ENCODE assay signal across 16 mouse cellular contexts in the genomic region with DNA sequence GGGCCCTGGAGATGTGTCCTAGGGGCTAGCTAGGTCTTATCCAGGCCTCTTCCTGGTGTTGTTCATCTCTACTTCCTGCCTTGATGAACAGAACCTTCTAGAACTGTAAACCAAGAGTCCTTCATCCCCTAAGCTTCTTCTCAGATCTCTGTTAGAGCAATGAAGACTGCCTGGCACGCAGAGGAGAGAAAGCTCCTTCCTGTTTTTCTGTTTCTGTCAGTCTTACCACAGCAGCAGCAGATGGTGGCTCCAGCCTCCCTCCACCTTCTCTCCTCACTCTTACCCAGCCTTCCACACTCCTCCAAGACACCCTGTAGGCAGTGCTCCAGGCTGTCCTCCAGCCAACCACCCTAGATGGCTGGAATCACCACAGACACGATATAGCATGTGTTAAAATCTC. TPM values are rescaled to one million over a fixed set of nuclear protein-coding genes. Genes with fewer than 3 reads are reported as not detected.
DNase-seq lines count a peak whose midpoint lies in the region; ATAC-seq and TF ChIP-seq lines count a peak whose summit lies in the region.
"Had no signal": no experiment of that assay in that cellular context is flagged by ENCODE, and none has a peak within 500 bp of the region (broad histone marks: within the 10 kb centered on the region; RNA-seq: fewer than 3 reads in every experiment).

No protein-coding gene starts in this region.

- intact Hi-C loops in gastrocnemius, adult 2 months (cut with DNase I): no loop called here
- intact Hi-C loops in left cerebral cortex, postnatal 36 days (cut with DNase I): no loop called here
- intact Hi-C loops in heart, adult 2 months (cut with DNase I): no loop called here

- no peak for DNase-seq in gastrocnemius, adult 2 months
- DNase-seq in gastrocnemius, postnatal 4 days (ENCODE audit: low spot score in 2 of 2): no peak
- peak; percentile 44 for DNase-seq in A20 (ENCODE audit: low read depth, low spot score)
- DNase-seq in left cerebral cortex, postnatal 36 days (ENCODE audit: low spot score in 2 of 2): peak; percentile 66 to 75
- DNase-seq in heart, adult 2 months: no peak
- DNase-seq in cerebellum, postnatal 25 days: no peak
- DNase-seq: cerebellum, postnatal 14 days; kidney, postnatal 10 days; liver, embryonic 13.5 days; lung, postnatal 14 days; midbrain, embryonic 14.5 days had no signal

- H3K36me3 ChIP-seq in heart, adult 2 months (ENCODE audit: control insufficient read depth, insufficient read depth, low read length): no peaks in the 10 kb centered on the region; the same call in 1 of the 2 replicates
- H3K36me3 ChIP-seq in intestine, embryonic 15.5 days: no peaks in the 10 kb centered on the region
- H3K36me3 ChIP-seq: forebrain, embryonic 12.5 days; liver, embryonic 13.5 days; neural tube, embryonic 12.5 days had no signal

- H3K4me1 ChIP-seq in heart, adult 2 months (ENCODE audit: control insufficient read depth, insufficient read depth, low read length): peaks cover 26% of the 10 kb centered on the region
- H3K4me1 ChIP-seq in intestine, embryonic 15.5 days (replicated peaks): peaks cover 21% of the 10 kb centered on the region

- H3K27ac ChIP-seq in gastrocnemius, adult 2 months: peak overlapping the region; percentile 17; the same call in 1 of the 2 replicates
- H3K27ac ChIP-seq in heart, adult 2 months: no peak overlapping the region
- no peak overlapping the region for H3K27ac ChIP-seq in intestine, embryonic 15.5 days
- H3K27ac ChIP-seq: forebrain, embryonic 12.5 days; liver, embryonic 13.5 days; neural tube, embryonic 12.5 days had no signal

- H3K9me3 ChIP-seq in intestine, embryonic 15.5 days: no peaks in the 10 kb centered on the region
- H3K9me3 ChIP-seq: forebrain, embryonic 12.5 days; liver, embryonic 13.5 days; neural tube, embryonic 12.5 days had no signal

- no peak overlapping the region for H3K4me2 ChIP-seq in intestine, embryonic 15.5 days (replicated peaks)
- H3K4me2 ChIP-seq: forebrain, embryonic 12.5 days; liver, embryonic 13.5 days; neural tube, embryonic 12.5 days had no signal

- no peak overlapping the region for H3K4me3 ChIP-seq in gastrocnemius, adult 2 months
- no peak overlapping the region for H3K4me3 ChIP-seq in heart, adult 2 months
- H3K4me3 ChIP-seq in intestine, embryonic 15.5 days (replicated peaks): no peak overlapping the region
- H3K4me3 ChIP-seq: forebrain, embryonic 12.5 days; liver, embryonic 13.5 days; neural tube, embryonic 12.5 days had no signal

- TF ChIP-seq POLR2A in heart, adult 2 months (IDR thresholded peaks at IDR 0.05; ENCODE audit: insufficient read depth, low read depth, low read length): no peak

- no peaks in the 10 kb centered on the region for H3K27me3 ChIP-seq in heart, adult 2 months (ENCODE audit: control insufficient read depth, insufficient read depth, low read length)
- H3K27me3 ChIP-seq in intestine, embryonic 15.5 days (replicated peaks): no peaks in the 10 kb centered on the region
- H3K27me3 ChIP-seq: forebrain, embryonic 12.5 days; liver, embryonic 13.5 days; neural tube, embryonic 12.5 days had no signal

- peak; percentile 81 for ATAC-seq in common myeloid progenitor, adult 5-6 weeks (replicated peaks; ENCODE audit: low read depth, poor library complexity, severe bottlenecking)
- no peak for ATAC-seq in intestine, embryonic 15.5 days
- ATAC-seq: intestine, embryonic 16.5 days had no signal

- H3K9ac ChIP-seq in heart, adult 2 months (ENCODE audit: low read depth, low read length): no peak overlapping the region
- no peak overlapping the region for H3K9ac ChIP-seq in intestine, embryonic 15.5 days
- H3K9ac ChIP-seq: forebrain, embryonic 12.5 days; liver, embryonic 13.5 days; neural tube, embryonic 12.5 days had no signal

- peaks cover 15% of the 10 kb centered on the region for H3K79me2 ChIP-seq in heart, adult 2 months (replicated peaks; ENCODE audit: control insufficient read depth, insufficient read depth, low read length)

- WGBS in heart, adult 2 months: 54% methylated on average over 2 of the region's 2 CpGs
- 80% methylated on average over 2 of the region's 2 CpGs for WGBS in intestine, embryonic 15.5 days

- no peak for TF ChIP-seq EP300 in heart, adult 2 months (IDR thresholded peaks at IDR 0.05; ENCODE audit: insufficient read depth, low read depth, low read length)

- no peak for TF ChIP-seq CTCF in gastrocnemius, adult 2 months (IDR thresholded peaks at IDR 0.05)
- TF ChIP-seq CTCF in heart, adult 2 months (IDR thresholded peaks at IDR 0.05): no peak

RNA-seq across cellular contexts. Expression of gene Smurf1, which starts 28.3 kb away (rescaled TPM):
- 10 to 100 TPM in 1 of 2 experiments, 1 to 10 TPM in 1; 9.3 to 16.8 TPM for total RNA-seq in gastrocnemius, adult 2 months (2021)
- 10 to 100 TPM; 24.7 to 27.0 TPM for total RNA-seq in gastrocnemius, postnatal 4 days (2021)
- 3.1 and 4.4 TPM in 2 replicates for total RNA-seq in common myeloid progenitor, adult 5-6 weeks (2017)
- total RNA-seq in left cerebral cortex, postnatal 36 days (2021): 10 to 100 TPM; 34.6 to 37.2 TPM
- total RNA-seq in heart, adult 2 months (2021): 10 to 100 TPM; 26.6 to 27.0 TPM
- 23.1 and 26.2 TPM in 2 replicates for polyA plus RNA-seq in heart, adult 2 months (2012; rRNA removed)
- 10.7 and 11.5 TPM in 2 replicates for polyA plus RNA-seq in intestine, embryonic 15.5 days (2015; fragmentation: Nextera tagmentation; extraction: Ambion mirVana)

Comparison
In these comparisons a context has a peak if more than half of its experiments do, and no peak if none do; other contexts are left out.
1. DNase-seq: peak in A20 (single experiment) and left cerebral cortex, postnatal 36 days (2 of 2); none in gastrocnemius, adult 2 months (single experiment), gastrocnemius, postnatal 4 days (0 of 2), heart, adult 2 months (0 of 2) and cerebellum, postnatal 25 days (0 of 2).